Mouse (Mus musculus) left cerebral cortex, adult 9 months (tissue): ENCODE results near the gene Igf2r.
A peak's percentile ranks its signal among the peaks of the same experiment; 100 is the strongest.

Source experiments
- DNase-seq, 2 experiments: peaks; one replicate each; pipeline ENCODE4 v3.0.0; 2022; ENCODE audit warnings: low spot score in 2 of 2

Igf2r gene

DNA sequence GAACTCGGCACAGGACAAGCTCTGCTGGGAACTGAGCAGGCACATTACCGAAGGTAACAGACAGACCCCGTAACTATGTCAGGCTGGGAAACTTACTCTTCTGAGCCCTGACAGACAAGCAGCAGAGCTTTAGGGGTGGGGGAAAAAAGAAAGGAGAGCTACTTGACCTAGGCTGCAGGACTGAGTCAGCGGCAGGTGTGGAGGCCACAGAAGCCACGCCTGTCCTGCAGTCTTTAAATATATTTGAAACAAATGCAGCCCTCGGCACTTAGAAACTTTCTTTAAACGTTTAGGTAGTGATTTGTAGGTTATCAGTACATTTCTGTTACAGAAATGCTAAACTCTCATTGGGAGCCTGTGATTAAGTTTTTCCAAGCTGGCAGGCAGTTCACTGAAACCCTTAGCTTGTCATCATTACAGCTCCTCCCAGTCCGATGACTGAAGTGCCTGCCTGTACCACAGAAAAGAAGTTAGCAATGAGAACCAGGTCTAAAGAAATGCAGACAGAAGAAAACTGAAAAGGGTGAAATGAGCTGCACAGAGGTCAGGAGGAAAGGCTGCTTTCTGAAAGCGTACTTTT, 18.8 kb downstream of the Igf2r start:
- DNase-seq = no peak

- no peak for DNase-seq
Observed at GRCm38 (mm10) chr17:12749421-12750367, 19.8 kb downstream of the Igf2r start.

DNA sequence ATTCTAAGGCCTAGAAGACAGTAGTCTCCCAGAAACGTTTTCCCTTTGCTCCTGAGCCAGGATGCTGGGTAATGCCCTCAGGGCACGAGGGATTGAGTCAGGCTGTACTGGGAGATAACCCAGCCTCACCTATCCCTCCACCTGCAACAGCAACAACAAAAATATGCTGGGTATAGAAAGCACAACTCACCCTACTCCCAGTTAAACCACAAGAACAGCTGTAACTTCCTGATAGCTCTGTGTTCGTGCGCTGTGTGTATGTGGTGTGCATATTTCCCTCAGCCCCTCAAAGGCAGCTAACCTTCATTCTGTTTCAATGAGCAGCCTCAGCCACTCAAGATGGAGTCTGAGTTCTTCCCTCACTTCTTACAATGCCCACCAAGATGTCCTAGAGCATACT, 23.7 kb downstream of the Igf2r start:
- no peak for DNase-seq

GRCm38 (mm10) chr17:12744071-12744470, 25.4 kb downstream of the Igf2r start:
- no peak for DNase-seq

DNA sequence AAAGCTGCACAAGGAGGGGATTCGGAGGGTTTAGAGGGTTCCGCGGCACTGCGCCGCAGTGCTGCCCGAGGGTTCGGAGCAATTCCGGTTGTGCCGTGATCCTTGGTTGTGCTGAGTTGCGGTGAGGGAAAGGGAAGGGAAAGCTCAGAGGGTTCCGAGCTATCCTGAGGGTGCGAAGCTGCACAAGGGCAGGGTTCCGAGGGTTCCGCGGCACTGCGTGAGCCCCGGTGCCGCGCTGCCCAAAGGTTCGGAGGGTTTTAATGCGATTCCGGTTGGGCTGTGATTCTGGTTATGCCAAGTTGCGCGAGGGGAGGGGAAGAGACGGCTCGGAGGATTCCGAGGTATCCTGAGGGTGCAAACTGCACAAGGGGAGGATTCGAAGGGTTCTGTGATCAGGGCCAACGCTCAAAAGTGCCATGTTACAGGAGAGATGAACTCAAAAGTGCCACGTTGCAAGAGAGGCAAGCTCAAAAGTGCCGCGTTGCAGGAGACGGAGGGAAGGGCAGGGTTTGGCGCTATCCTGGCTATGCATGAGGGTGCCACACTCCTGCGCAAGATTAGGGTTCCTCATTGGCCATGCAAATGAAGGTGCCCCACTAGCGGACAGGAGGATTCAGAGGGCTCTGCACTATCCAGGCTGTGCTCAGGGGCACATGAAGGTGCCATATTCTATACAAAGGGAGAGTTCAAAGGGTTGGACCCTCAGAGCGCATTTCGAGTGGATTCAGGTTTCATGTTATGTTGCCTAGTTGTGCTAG, 27.1 kb downstream of the Igf2r start:
- DNase-seq = no peak

GRCm38 (mm10) chr17:12741218-12741968, 28.1 kb downstream of the Igf2r start:
- no peak for DNase-seq

- DNase-seq = no peak
Observed at GRCm38 (mm10) chr17:12740317-12740716, 29.1 kb downstream of the Igf2r start.

GRCm38 (mm10) chr17:12739516-12739915, 29.9 kb downstream of the Igf2r start:
- DNase-seq = no peak

GRCm38 (mm10) chr17:12737934-12738333, 31.5 kb downstream of the Igf2r start:
- no peak for DNase-seq

DNA sequence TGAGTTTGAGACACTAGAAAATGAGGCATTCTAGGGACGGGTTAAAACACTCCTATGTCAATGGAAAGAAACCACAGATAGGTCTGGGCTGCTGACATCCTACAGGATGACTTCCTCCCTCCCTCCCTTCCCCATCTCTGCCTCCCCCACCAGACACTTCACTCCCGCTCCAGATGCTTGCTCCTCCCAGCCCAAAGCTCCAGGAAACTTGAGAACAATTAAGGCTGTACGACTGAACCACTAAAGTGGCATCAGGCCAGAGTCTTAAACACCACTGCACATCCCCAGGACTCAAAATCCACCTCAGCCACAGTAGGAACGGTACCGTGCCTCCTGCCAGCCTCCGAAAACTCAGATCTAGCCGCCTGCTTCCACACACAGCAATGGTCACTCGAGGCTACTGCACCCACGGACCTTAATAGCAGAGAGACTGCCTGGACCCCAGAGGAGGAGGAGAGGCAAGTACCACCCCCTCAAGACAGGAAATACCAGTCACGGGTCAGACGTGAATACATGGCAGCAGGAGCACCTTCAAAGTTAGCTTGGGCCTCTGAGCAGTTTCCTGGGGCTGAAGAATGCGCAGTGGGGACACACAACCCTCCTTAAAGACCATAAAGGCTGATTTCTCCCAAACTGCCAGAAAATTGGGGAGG, 35.1 kb downstream of the Igf2r start:
- no peak for DNase-seq

GRCm38 (mm10) chr17:12733128-12733527, 36.3 kb downstream of the Igf2r start:
- DNase-seq = no peak

GRCm38 (mm10) chr17:12728536-12728935, 40.9 kb downstream of the Igf2r start:
- no peak for DNase-seq

- DNase-seq = no peak
Observed at GRCm38 (mm10) chr17:12727748-12728147, 41.7 kb downstream of the Igf2r start.

- no peak for DNase-seq
Observed at GRCm38 (mm10) chr17:12725871-12726270, 43.6 kb downstream of the Igf2r start.

- peak in 1 of 2 experiments; percentile 43 for DNase-seq
Observed at GRCm38 (mm10) chr17:12724767-12725744, 44.4 kb downstream of the Igf2r start.

GRCm38 (mm10) chr17:12723986-12724766, 45.3 kb downstream of the Igf2r start:
- no peak for DNase-seq

GRCm38 (mm10) chr17:12722622-12723021, 46.8 kb downstream of the Igf2r start:
- DNase-seq = no peak

DNA sequence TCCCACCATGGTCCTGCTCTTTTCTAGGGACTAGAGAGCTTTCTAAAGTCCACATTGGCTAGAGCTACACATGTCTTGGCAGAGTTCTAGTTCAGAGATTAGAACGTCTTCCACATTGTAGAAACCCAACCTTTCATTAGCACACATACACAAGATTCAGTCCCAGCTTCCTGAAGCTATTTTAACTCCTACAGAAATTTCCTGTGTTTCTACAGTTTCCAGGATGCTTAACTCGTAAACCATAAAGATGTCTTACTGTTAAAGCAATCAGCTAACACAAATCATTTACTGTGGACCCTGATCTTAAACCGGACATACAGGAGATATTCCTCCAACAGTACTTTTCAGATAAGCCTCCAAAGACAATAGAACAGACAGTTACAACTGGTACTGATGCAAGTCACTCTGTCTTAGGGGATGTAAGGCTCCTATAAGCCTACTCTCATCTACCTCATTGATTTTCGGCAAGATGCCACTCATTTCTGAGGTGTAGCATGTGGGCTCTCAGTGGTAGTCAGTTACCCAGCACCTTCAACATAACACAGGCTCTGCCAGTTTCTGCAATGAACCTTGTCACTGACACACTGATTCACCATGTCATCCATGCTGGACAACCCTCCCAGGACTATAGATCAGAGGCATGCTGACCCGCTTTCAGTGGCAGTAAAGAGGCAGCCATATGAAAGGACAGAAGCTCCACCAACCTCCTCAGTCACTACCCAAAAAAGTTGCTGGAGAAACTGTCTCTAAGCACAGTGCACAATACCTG, 48.2 kb downstream of the Igf2r start:
- no peak for DNase-seq
